Mouse (Mus musculus) mouse embryonic stem cell (cell line): Measurements from ENCODE around the gene Prpf19.

ENCODE experiments used
- in situ Hi-C, 2 experiments: fragments of 300-500 bp; cut with MboI; formaldehyde crosslinking; loops; 1 replicate in 1 of 2; 3 replicates in 1 of 2; pipeline ENCODE4 v1.14.3; 2019 to 2020; ENCODE audit warnings: low sequenced_read_pairs in 2 of 2, low pct_unique_long_range_greater_than_20kb in 1 of 2, mixed read lengths in 1 of 2; ENCODE audit not compliant: unreplicated experiment in 1 of 2

The Prpf19 gene

DNA sequence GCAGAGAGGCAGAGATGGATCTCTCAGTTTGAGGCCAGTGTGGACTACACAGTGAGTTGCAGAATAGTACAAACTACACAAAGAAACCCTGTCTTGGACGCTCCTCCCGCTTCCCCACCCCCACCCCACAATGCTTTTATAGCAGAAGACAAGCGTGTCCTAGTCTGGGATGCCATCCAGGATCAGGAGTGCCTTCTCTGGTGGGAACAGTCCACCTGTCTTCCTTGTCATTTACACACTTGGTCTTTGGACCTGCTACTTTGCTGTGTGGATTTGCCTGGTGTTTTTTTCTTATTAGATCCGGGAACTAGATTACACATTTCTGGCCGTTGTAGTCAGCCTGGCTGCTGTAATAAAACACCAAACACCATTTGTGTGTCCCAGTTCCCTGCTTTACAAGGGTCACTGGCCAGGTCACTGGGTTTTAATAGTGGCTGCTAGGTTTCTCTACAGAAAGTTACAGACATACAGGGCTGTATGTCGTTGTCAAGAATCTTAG, 31.1 kb downstream of the Prpf19 start:
- in situ Hi-C loops = no loop called here

DNA sequence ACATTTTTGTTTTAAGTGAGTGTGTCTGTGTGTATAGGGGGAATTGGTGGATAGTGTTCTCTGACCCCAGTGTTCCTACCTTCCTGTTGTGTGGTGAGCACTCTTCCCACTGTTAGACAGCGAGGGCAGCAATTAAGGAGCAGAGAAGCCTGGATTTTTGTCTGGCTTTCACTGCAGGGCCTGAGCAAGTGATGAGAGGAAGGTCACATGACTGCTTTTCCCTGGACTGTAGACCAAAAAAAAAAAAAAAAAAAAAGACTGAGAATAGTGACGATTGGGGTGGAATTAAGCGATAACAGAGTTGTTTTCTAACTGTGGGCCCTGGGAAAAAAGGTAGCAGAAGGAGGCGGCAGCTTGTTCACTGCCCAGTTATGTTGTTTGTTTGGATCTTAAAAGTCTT, 31.6 kb downstream of the Prpf19 start:
- in situ Hi-C loops = no loop called here

DNA sequence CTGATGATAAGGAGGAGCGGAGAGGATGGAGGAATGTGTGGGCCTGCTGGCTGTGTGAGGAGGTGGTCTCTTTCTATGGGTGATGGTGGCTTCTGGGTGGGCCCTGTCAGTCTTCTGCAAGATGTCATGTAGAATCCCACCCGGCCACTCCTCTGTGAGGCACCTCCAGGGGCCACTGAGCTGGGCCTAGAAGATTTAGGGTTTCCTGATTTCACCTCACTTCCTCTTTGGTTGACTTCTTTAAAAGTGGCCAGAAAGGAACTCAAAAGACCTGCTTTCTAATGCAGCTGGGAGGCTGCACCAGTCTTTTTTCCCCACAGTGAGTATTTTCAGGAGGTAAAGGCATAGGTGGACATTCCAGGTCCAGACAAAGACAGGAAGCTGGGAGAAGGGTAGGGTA, 35.6 kb downstream of the Prpf19 start:
- in situ Hi-C loops = no loop called here

DNA sequence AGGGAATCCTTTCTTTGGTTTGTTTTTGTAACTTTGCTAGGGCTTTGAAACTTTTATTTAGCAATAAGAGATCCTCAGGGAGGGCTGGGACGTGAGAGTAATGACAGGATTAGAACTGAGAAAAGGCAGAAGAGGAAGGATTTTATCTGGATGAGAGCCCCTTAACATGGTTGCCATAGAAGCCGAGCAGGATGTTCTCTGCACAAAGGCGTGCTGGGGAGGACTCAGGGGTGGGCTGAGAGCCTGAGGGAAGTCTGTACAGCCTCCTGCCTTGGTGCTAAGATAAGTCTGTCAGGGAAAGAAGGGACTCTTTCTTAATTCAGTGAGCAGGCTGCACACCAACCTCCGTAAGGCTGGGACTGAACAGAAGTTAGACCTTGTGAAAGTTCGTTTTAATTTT, 40.0 kb downstream of the Prpf19 start:
- in situ Hi-C loops = loop anchor here in 1 of 2 experiments (5.0 kb wide), 1 partner anchor 42 kb away; no protein-coding TSS in a partner anchor

DNA sequence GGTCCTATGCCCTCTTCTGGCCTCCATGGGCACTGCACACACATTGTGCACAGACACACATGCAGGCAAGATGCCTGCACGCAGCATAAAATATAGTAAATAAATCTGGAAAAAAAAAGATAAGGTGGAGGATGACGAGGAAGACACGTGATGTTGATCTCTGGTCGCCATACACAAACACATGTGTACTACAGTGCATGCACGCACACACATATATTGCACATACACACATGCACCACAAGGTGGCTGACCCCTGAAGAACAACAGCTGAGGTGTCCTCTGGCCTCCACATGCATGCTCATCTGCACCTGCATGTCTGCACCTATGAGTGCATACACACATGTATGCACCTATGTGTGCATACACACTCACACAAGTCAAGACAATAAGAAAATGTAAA, 41.0 kb downstream of the Prpf19 start:
- in situ Hi-C loops = loop anchor here in 1 of 2 experiments (5.0 kb wide), 1 partner anchor 41 kb away; no protein-coding TSS in a partner anchor

DNA sequence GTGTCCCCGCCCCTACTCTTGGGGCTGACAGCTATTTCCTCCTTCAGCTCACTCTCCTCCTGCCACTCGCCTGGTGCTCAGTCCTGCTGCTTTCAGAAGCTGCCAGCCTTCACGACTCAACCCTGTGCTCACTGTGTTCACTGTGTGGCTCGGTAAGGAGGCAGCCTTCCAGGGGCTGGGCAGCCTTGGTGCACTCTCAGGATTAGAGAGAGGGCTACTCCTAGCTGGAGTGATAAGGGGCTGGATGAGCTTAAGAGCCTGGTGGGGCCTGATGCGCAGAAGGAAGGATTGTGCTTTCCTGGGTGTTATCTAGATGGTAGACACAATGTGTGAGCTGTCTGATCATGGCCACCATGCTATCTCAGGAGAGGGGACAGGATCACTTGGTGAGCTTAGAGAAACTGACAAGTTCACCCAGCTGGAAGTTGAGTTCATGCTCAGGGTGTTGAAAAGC, 42.1 kb downstream of the Prpf19 start, which contains the start of gene Ptgdr2:
Gene Ptgdr2 (plus strand): TSS at position 51 of the 454 bp plus-strand sequence.
- in situ Hi-C loops = loop anchor here in 1 of 2 experiments (5.0 kb wide), 1 partner anchor 40 kb away; no protein-coding TSS in a partner anchor

DNA sequence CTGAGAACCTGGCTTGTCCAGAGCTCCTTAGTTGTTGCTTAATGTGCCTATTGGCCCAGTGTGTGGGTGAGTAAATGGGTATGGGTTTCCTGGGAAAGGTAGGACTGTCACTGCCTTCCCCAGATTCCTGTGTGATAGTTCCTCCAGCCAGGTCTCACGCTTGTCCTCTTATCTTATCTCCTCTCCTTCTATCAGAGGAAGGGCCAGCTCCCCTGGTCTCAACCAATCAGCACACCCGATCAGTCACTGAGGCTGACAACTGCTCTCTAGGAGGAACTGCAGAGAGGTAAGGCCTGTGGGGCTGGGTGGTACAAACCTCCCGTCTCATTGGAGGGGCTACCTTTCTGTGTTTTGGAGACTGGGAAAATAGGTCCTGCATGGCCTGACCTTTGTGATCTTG, 43.7 kb downstream of the Prpf19 start:
- in situ Hi-C loops = loop anchor here in 1 of 2 experiments (5.0 kb wide), 1 partner anchor 39 kb away; no protein-coding TSS in a partner anchor

DNA sequence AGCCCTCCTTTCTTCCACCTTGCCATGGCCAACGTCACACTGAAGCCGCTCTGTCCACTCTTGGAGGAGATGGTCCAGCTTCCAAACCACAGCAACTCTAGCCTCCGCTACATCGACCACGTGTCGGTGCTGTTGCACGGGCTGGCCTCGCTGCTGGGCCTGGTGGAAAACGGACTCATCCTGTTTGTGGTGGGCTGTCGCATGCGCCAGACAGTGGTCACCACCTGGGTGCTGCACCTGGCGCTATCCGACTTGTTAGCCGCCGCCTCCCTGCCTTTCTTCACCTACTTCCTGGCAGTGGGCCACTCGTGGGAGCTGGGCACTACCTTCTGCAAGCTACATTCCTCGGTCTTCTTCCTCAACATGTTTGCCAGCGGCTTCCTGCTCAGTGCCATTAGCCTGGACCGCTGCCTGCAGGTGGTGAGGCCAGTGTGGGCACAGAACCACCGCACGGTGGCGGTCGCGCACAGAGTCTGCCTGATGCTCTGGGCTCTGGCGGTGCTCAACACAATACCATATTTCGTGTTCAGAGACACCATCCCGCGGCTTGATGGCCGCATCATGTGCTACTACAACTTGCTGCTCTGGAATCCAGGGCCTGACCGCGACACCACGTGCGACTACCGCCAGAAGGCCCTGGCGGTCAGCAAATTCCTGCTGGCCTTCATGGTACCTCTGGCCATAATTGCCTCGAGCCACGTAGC, 45.2 kb downstream of the Prpf19 start:
- in situ Hi-C loops = no loop called here

DNA sequence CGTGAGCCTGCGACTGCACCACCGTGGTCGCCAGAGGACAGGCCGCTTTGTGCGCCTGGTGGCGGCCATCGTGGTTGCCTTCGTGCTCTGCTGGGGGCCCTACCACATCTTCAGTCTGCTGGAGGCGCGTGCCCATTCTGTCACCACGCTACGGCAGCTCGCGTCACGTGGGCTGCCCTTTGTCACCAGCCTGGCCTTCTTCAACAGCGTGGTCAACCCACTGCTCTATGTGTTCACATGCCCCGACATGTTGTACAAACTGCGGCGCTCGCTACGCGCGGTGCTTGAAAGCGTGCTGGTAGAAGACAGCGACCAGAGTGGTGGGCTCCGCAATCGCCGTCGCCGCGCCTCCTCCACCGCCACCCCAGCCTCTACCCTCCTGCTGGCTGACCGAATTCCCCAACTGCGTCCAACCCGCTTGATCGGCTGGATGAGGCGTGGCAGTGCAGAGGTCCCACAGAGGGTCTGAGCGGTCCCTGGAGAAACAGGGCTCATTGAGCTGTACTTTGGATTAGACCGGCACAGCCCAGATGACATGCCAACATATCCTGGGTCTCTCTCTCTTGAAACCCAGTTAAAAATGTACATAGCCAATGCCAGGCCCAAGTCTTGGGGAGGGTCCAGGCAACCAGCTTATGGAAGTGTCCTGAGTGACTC, 45.9 kb downstream of the Prpf19 start:
- in situ Hi-C loops = no loop called here

DNA sequence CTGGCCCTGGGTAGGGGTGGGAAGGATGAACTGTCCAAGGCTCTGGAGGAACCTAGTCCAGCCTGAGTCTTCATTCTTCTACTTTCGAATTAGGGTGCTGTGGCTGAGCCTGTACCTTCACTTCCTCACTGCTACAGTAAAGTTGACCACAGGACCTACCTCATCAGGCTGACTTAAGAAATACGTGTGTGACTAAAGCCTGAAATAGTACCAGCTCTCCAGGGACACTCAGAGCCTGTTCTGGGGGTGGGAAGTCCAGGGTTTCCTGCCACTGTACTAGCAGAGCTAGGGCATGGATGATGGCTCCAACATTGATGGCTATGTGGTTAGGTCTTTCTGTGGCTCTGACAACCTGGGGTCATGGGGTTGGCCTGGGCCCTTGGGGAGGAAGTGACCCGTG, 48.9 kb downstream of the Prpf19 start:
- in situ Hi-C loops = no loop called here

DNA sequence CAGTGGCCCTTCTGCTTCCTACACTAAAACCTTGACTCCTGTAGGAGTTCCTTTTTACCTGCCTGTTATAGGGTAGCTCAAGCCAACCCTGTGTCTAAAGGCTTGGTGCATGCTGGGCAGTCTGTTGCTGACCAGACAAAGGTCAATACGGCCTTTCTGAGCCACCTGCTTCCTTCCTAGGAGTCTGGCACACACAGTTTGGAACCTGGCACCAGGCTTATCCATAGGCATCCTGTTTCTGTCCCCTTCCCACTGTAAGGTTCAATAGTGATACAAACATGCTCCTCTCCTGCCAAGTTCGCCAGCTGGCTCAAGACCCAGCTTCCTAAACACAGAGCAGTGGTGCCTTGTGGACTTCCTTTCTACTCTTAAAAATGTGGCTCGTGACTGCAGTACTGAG, 51.5 kb downstream of the Prpf19 start:
- in situ Hi-C loops = no loop called here

DNA sequence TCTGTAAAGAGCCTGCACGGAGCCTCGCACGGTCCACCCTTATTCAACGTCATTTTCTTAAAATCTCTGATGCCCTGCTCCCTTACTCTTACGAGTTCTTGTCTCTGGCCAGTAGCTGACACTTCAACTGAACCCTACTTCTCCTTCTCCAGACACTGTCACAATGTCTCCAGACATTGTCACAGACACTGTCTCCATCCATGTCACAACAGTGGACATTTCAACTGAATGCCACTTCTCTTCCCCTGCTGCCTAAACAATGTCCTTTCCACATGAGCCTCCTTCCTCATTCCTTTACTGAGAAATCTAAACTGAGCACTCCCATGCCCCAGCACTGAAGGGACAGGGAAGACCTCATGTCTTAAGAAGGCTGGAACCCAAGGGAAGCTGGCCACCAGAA, 52.2 kb downstream of the Prpf19 start:
- in situ Hi-C loops = no loop called here

DNA sequence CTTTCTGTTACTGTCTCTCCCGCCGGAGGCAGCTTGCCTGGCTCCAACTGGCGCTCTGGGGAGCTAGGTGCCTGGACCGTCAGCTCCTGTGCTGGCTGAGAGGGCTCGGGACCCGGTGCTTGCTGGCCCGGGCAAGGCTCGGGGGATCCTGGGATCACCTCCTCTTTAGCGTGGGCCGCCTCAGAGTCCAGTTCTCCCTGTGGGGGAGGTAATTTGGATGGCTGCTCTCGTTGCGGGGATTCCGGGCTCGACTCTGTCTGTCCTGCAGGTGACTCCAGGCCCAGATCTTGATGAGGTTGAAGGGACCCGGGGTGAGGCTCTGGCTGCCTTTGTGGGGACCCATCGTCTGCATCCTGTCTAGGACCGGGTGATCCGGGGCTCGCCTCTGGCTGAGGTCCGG, 53.4 kb downstream of the Prpf19 start:
- in situ Hi-C loops = no loop called here

DNA sequence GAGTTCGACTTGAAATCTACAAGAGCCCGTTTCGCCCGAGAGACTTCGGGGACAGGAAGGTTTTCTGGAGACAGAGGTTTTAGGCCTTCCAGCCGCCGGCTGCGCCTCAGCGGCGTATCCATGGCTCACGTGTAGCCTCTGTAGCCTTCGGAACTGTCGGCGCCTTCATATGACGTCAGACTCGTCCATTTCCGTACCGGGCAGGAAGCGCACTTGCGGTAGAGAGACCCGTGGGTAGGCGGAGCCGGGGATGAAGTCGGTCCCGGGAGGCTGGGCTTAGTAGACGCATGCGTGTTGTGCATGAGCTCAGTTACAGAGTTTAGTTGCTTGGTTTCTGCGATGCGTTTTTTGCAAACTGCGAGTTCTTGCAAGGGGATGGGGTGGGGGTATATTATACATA, 54.1 kb downstream of the Prpf19 start, which contains the start of gene Ccdc86:
Gene Ccdc86 (minus strand): TSS at position 155 of the 400 bp plus-strand sequence.
- in situ Hi-C loops = no loop called here

DNA sequence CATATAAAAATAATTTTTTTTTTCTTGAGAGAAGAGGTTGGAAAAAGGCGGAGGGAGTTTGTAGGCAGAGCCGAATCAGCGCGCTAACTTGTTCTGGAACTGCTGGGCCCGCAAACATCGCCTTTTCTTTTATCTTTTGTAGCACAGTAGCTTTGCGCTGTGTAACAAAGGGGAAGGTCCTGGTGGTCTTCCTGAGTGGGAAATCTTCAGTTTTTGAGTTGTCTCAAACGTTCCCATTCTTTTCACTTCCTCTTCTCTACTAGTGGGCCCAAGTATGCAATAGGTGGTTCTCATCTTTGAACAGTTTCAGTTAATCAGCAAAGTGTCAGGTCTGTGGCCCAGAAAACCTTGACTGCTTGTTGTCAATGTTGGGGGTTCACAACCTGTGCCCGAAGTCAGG, 54.5 kb downstream of the Prpf19 start:
- in situ Hi-C loops = no loop called here

DNA sequence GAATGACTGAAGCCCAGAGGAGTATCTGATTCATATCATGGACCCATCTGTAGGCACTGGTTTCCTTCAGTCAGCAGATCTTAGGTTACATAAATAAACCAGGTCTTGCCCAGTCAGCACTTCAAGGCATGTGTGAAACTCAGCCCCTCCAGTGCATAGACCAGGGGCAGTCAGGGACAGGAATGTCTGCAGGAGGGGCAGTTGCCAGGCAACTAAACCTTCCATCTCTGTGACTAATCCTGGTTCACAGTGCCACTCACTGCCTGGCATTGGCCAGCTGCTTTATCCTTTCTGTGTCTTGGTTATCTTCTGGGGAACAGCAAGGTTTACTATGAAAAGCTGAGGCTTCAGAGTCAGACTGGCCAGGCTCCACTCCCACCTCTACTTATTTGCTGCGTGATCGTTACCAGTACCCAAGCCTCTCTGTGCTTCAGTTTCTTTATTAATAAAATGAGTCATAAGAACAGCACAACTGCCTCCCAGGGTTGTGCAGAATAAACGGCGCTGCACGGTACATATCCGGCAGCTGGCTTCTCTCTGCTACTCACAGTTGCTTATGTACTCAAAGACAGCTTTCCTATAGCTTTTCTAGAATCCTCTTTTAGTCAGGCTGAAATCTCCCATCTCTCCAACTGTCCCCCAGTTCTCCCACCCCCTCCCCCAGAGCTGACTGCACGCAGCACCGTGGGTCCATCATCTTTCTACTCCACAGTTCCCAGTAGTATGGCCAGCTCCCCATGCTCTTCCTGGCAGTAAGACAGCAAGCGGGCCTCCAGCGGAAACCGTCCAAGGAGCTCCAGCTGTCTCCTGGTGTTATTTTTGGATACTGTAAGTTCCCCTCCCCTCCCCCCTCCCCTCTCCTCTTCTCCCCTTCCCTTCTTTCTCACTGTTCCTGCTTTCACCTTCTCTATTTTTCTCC, 57.2 kb downstream of the Prpf19 start:
- in situ Hi-C loops = loop anchor here in 1 of 2 experiments (10.0 kb wide), 1 partner anchor 237 kb away; no protein-coding TSS in a partner anchor
